Comparison of ENCODE assay signal across 7 mouse cellular contexts in the genomic region with DNA sequence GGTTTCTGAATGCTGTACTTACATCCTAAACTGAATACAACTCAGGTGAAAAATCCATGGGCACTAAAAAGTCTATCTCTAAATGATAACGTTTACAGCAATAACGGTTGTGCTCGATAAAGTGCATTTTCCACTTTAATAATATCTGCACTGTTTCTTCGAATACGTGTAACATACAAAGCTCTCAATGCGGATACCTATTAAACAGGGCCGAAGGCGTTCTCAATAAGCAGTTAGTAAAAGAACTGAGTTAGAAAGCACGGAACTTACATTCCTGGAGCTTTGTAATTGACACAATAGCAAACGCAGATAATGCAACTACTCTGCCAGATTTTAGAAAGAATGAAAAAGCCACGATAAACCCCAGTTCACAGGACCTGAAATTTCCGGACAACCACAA.
DNase-seq lines count a peak whose midpoint lies in the region; ATAC-seq and TF ChIP-seq lines count a peak whose summit lies in the region.

No protein-coding gene starts in this region.

- H3K36me3 ChIP-seq in testis, adult 2 months (ENCODE audit: control insufficient read depth, insufficient read depth, low read length): no peaks in the 10 kb centered on the region
- H3K36me3 ChIP-seq in forebrain, embryonic 15.5 days: peaks cover 13% of the 10 kb centered on the region; the same call in 1 of the 2 replicates
- no peaks in the 10 kb centered on the region for H3K36me3 ChIP-seq in liver, embryonic 15.5 days (replicated peaks)

- H3K9me3 ChIP-seq in forebrain, embryonic 15.5 days: 0 out of 2 replicates have a peak, but pooled peaks cover 3% of the 10 kb centered on the region
- no peaks in the 10 kb centered on the region for H3K9me3 ChIP-seq in liver, embryonic 15.5 days (replicated peaks)

- peak overlapping the region; percentile 75 for H3K4me3 ChIP-seq in testis, adult 2 months (ENCODE audit: control insufficient read depth, low read depth, low read length)
- peak overlapping the region; percentile 68 for H3K4me3 ChIP-seq in forebrain, embryonic 15.5 days
- peak overlapping the region; percentile 62 for H3K4me3 ChIP-seq in liver, embryonic 15.5 days (replicated peaks)

- no peak overlapping the region for H3K27ac ChIP-seq in testis, adult 2 months (ENCODE audit: control insufficient read depth, insufficient read depth, low read depth, low read length)
- peak overlapping the region; percentile 88 for H3K27ac ChIP-seq in forebrain, embryonic 15.5 days (replicated peaks)
- no peak overlapping the region; the same call in 1 of the 2 replicates for H3K27ac ChIP-seq in liver, embryonic 15.5 days (replicated peaks)

- 9% methylated on average over 12 of the region's 12 CpGs for WGBS in forebrain, embryonic 15.5 days
- 9% methylated on average over 12 of the region's 12 CpGs for WGBS in liver, embryonic 15.5 days (ENCODE audit: insufficient replicate concordance)

- DNase-seq in testis, postnatal 10 days (ENCODE audit: low spot score): no peak
- peak; percentile 1 for DNase-seq in telencephalon, adult 2 months (ENCODE audit: low read depth, low spot score)
- no peak for DNase-seq in gastrocnemius, postnatal 25 days

- peaks cover 2% of the 10 kb centered on the region for H3K4me1 ChIP-seq in testis, adult 2 months (ENCODE audit: control insufficient read depth, insufficient read depth, low read length)
- H3K4me1 ChIP-seq in forebrain, embryonic 15.5 days: peaks cover 9% of the 10 kb centered on the region; the same call in 1 of the 2 replicates
- H3K4me1 ChIP-seq in liver, embryonic 15.5 days (replicated peaks): peaks cover 8% of the 10 kb centered on the region; the same call in 1 of the 2 replicates

- TF ChIP-seq POLR2A in testis, adult 2 months (IDR thresholded peaks at IDR 0.05; ENCODE audit: control insufficient read depth, low read depth, low read length): no peak

- H3K27me3 ChIP-seq in testis, adult 2 months (ENCODE audit: control insufficient read depth, insufficient read depth, low read length): no peaks in the 10 kb centered on the region
- no peaks in the 10 kb centered on the region for H3K27me3 ChIP-seq in forebrain, embryonic 15.5 days
- no peaks in the 10 kb centered on the region for H3K27me3 ChIP-seq in liver, embryonic 15.5 days

- peak; percentile 17; the same call in 1 of the 2 replicates for ATAC-seq in forebrain, embryonic 15.5 days (replicated peaks)
- ATAC-seq in liver, embryonic 15.5 days (ENCODE audit: insufficient read depth): no peak
- ATAC-seq in monocyte, adult 5-6 weeks (replicated peaks; ENCODE audit: insufficient number of reproducible peaks, low FRiP score, low TSS enrichment, poor library complexity, severe bottlenecking): no peak

- peak overlapping the region; percentile 68 for H3K9ac ChIP-seq in forebrain, embryonic 15.5 days (replicated peaks)
- peak overlapping the region; percentile 33; the same call in 1 of the 2 replicates for H3K9ac ChIP-seq in liver, embryonic 15.5 days

- TF ChIP-seq CTCF in testis, adult 2 months (IDR thresholded peaks at IDR 0.05; ENCODE audit: control insufficient read depth, insufficient read depth, insufficient replicate concordance, low read depth, low read length): no peak

- H3K4me2 ChIP-seq in forebrain, embryonic 15.5 days (replicated peaks): peak overlapping the region; percentile 54
- peak overlapping the region; percentile 70 for H3K4me2 ChIP-seq in liver, embryonic 15.5 days
